Mouse (Mus musculus): ENCODE data around the gene Ttll5. TPM values are rescaled to one million over a fixed set of nuclear protein-coding genes. Genes with fewer than 3 reads are reported as not detected.

Gene Ttll5
- polyA plus RNA-seq, 1 experiment from 2014 or later, result 3.7 TPM

- Histone ChIP-seq H3K4me2 (replicated peaks; ENCODE audit: low read depth) (no peak overlapping the region), H3K36me3 (ENCODE audit: control insufficient read depth, insufficient read depth, low read length) (no peaks in the 10 kb centered on the region), H3K4me1 (replicated peaks; ENCODE audit: control insufficient read depth, insufficient read depth) (peaks cover 2% of the 10 kb centered on the region; the same call in 1 of the 2 replicates), H3K27me3 (ENCODE audit: control insufficient read depth, insufficient read depth, low read length) (no peaks in the 10 kb centered on the region), H3K9ac (ENCODE audit: low read length) (no peak overlapping the region), H3K9me3 (ENCODE audit: control insufficient read depth, low read length) (no peaks in the 10 kb centered on the region), H3K4me3 (ENCODE audit: low read depth, low read length) (no peak overlapping the region), H3K27ac (replicated peaks) (no peak overlapping the region)
- no peak for TF ChIP-seq CTCF (IDR thresholded peaks at IDR 0.05; ENCODE audit: low read depth)
- DNase-seq (ENCODE audit: low spot score), result no peak
- no peak for ATAC-seq (ENCODE audit: low FRiP score, low TSS enrichment)
- WGBS, result 69% methylated on average over 2 of the region's 2 CpGs
Measured at GRCm38 (mm10) chr12:85970803-85971202, 146.3 kb downstream of the Ttll5 start.

DNA sequence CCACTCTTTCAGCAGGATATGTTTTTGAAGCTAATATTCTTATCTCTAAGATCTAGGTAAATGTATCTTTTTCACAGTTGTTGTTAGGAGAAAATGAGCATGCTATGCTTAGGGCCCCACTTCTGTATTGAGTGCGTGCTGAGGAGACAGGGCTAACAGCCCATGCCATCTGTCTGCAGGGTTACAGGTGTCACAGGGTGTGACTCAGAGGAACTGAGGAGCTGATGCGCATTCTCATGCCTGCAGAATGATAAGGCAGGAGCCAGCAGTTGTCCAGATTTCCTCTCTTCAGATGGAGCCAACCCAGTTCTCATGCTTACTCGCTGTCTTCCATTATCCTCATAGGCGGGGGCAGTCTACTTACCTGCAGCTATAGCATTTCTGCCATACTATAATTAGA is 147.2 kb downstream of the Ttll5 start:
- H3K4me1 ChIP-seq (replicated peaks; ENCODE audit: control insufficient read depth, insufficient read depth), result peaks cover 2% of the 10 kb centered on the region; the same call in 1 of the 2 replicates
- TF ChIP-seq EP300 (optimal IDR thresholded peaks at IDR 0.05), result no peak
- no peak for DNase-seq (ENCODE audit: low spot score)
- no peak for ATAC-seq (ENCODE audit: low FRiP score, low TSS enrichment)
- H3K9ac ChIP-seq (ENCODE audit: low read length), result no peak overlapping the region
- H3K4me3 ChIP-seq (ENCODE audit: low read depth, low read length), result no peak overlapping the region
- no peaks in the 10 kb centered on the region for H3K36me3 ChIP-seq (ENCODE audit: control insufficient read depth, insufficient read depth, low read length)
- H3K4me2 ChIP-seq (replicated peaks; ENCODE audit: low read depth), result no peak overlapping the region
- no peaks in the 10 kb centered on the region for H3K9me3 ChIP-seq (ENCODE audit: control insufficient read depth, low read length)
- no peak overlapping the region for H3K27ac ChIP-seq (replicated peaks)
- H3K27me3 ChIP-seq (ENCODE audit: control insufficient read depth, insufficient read depth, low read length), result no peaks in the 10 kb centered on the region
- 75% methylated on average over 4 of the region's 4 CpGs for WGBS

DNA sequence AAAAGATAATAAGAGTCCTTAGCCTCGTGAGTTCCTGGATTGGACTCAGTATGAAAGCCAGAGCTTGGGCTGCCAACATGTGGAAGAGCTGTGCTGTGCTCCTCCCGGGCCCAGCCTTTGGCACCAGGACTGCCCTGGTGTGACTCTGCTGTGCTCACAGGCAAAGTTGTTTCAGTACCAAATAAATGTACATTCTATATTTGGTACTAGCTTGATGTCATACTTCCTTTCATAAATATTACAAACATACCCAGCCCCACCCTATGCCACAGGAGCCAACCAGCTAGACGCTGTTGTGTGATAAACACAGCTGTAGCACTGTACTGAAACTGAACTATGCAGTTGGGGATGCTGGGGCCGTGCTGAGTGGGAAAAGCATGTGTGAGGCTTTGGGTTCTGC is 149.1 kb downstream of the Ttll5 start:
- peak overlapping the region; percentile 82 for H3K27ac ChIP-seq (replicated peaks)
- peaks cover 2% of the 10 kb centered on the region; the same call in 1 of the 2 replicates for H3K4me1 ChIP-seq (replicated peaks; ENCODE audit: control insufficient read depth, insufficient read depth)
- WGBS, result 17% methylated on average over 4 of the region's 4 CpGs
- TF ChIP-seq EP300 (optimal IDR thresholded peaks at IDR 0.05), result no peak
- TF ChIP-seq CTCF (IDR thresholded peaks at IDR 0.05; ENCODE audit: low read depth), result no peak
- ATAC-seq (ENCODE audit: low FRiP score, low TSS enrichment) (peak; percentile 78), DNase-seq (ENCODE audit: low spot score) (no peak)
- no peak overlapping the region; the same call in 1 of the 2 replicates for H3K4me2 ChIP-seq (replicated peaks; ENCODE audit: low read depth)
- no peaks in the 10 kb centered on the region for H3K36me3 ChIP-seq (ENCODE audit: control insufficient read depth, insufficient read depth, low read length)
- H3K9me3 ChIP-seq (ENCODE audit: control insufficient read depth, low read length), result no peaks in the 10 kb centered on the region
- H3K9ac ChIP-seq (ENCODE audit: low read length), result no peak overlapping the region
- no peak overlapping the region for H3K4me3 ChIP-seq (ENCODE audit: low read depth, low read length)
- H3K27me3 ChIP-seq (ENCODE audit: control insufficient read depth, insufficient read depth, low read length), result no peaks in the 10 kb centered on the region

DNA sequence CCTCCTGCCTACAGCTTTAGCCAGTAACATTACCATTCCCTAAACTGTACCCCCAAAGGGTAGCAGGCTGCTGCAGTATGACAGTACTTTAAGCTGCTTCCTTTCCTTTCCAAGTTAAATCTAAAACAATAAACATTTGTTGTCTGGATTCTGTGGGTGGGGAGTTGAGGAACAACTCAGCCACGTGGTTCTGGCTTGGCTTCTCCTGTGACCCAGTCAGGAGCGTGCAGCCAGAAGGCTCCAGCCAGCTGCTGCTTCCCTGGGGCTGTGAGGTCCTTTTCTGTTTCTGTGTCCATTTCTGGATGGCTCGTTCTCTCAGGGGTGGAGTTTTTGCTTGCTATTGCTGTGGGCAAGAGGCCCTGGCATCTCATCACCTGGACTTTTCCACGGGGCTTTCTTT is 149.6 kb downstream of the Ttll5 start:
- peak; percentile 43; the same call in 1 of the 2 replicates for ATAC-seq (ENCODE audit: low FRiP score, low TSS enrichment)
- Histone ChIP-seq H3K27me3 (ENCODE audit: control insufficient read depth, insufficient read depth, low read length) (no peaks in the 10 kb centered on the region), H3K4me2 (replicated peaks; ENCODE audit: low read depth) (no peak overlapping the region), H3K36me3 (ENCODE audit: control insufficient read depth, insufficient read depth, low read length) (no peaks in the 10 kb centered on the region), H3K4me3 (ENCODE audit: low read depth, low read length) (no peak overlapping the region), H3K4me1 (replicated peaks; ENCODE audit: control insufficient read depth, insufficient read depth) (peaks cover 2% of the 10 kb centered on the region; the same call in 1 of the 2 replicates), H3K27ac (replicated peaks) (peak overlapping the region; percentile 82), H3K9me3 (ENCODE audit: control insufficient read depth, low read length) (no peaks in the 10 kb centered on the region), H3K9ac (ENCODE audit: low read length) (no peak overlapping the region)
- 33% methylated on average over 4 of the region's 4 CpGs for WGBS
- no peak for DNase-seq (ENCODE audit: low spot score)
- TF ChIP-seq CTCF (IDR thresholded peaks at IDR 0.05; ENCODE audit: low read depth) (no peak), EP300 (optimal IDR thresholded peaks at IDR 0.05) (no peak)

GRCm38 (mm10) chr12:85979996-85980395 is 155.5 kb downstream of the Ttll5 start:
- TF ChIP-seq EP300 (optimal IDR thresholded peaks at IDR 0.05), result no peak
- no peak for TF ChIP-seq CTCF (IDR thresholded peaks at IDR 0.05; ENCODE audit: low read depth)
- 77% methylated on average over 5 of the region's 5 CpGs for WGBS
- no peaks in the 10 kb centered on the region for H3K27me3 ChIP-seq (ENCODE audit: control insufficient read depth, insufficient read depth, low read length)
- H3K36me3 ChIP-seq (ENCODE audit: control insufficient read depth, insufficient read depth, low read length), result no peaks in the 10 kb centered on the region
- H3K27ac ChIP-seq (replicated peaks), result no peak overlapping the region
- no peak for DNase-seq (ENCODE audit: low spot score)
- H3K4me2 ChIP-seq (replicated peaks; ENCODE audit: low read depth), result no peak overlapping the region
- H3K9me3 ChIP-seq (ENCODE audit: control insufficient read depth, low read length), result no peaks in the 10 kb centered on the region
- ATAC-seq (ENCODE audit: low FRiP score, low TSS enrichment), result no peak
- no peak overlapping the region for H3K9ac ChIP-seq (ENCODE audit: low read length)
- H3K4me1 ChIP-seq (replicated peaks; ENCODE audit: control insufficient read depth, insufficient read depth), result no peaks in the 10 kb centered on the region
- H3K4me3 ChIP-seq (ENCODE audit: low read depth, low read length), result no peak overlapping the region

- TF ChIP-seq CTCF (IDR thresholded peaks at IDR 0.05; ENCODE audit: low read depth) (no peak), EP300 (optimal IDR thresholded peaks at IDR 0.05) (no peak)
- Histone ChIP-seq H3K27me3 (ENCODE audit: control insufficient read depth, insufficient read depth, low read length) (no peaks in the 10 kb centered on the region), H3K9me3 (ENCODE audit: control insufficient read depth, low read length) (no peaks in the 10 kb centered on the region), H3K4me3 (ENCODE audit: low read depth, low read length) (no peak overlapping the region), H3K36me3 (ENCODE audit: control insufficient read depth, insufficient read depth, low read length) (no peaks in the 10 kb centered on the region), H3K4me1 (replicated peaks; ENCODE audit: control insufficient read depth, insufficient read depth) (0 out of 2 replicates have a peak, but pooled peaks cover 3% of the 10 kb centered on the region), H3K9ac (ENCODE audit: low read length) (no peak overlapping the region), H3K27ac (replicated peaks) (no peak overlapping the region), H3K4me2 (replicated peaks; ENCODE audit: low read depth) (no peak overlapping the region)
- no peak for ATAC-seq (ENCODE audit: low FRiP score, low TSS enrichment)
- no peak for DNase-seq (ENCODE audit: low spot score)
- WGBS, result 67% methylated on average over 4 of the region's 4 CpGs
Measured at GRCm38 (mm10) chr12:85985524-85985923, 161.1 kb downstream of the Ttll5 start.

All from stomach, postnatal 0 days (tissue).